Mouse (Mus musculus): Measurements from ENCODE around the gene Gm20604. TPM values are rescaled to one million over a fixed set of nuclear protein-coding genes. Genes with fewer than 3 reads are reported as not detected.

The Gm20604 gene
- polyA plus RNA-seq, 1 experiment from 2014 or later, result 32.6 TPM

- Histone ChIP-seq H3K36me3 (no peaks in the 10 kb centered on the region), H3K27ac (replicated peaks) (no peak overlapping the region), H3K4me1 (no peaks in the 10 kb centered on the region), H3K27me3 (no peaks in the 10 kb centered on the region), H3K4me3 (no peak overlapping the region), H3K9me3 (no peaks in the 10 kb centered on the region), H3K4me2 (replicated peaks) (no peak overlapping the region), H3K9ac (replicated peaks) (no peak overlapping the region)
- WGBS, result 83% methylated on average over 10 of the region's 10 CpGs
- ATAC-seq (ENCODE audit: low FRiP score, low read depth), result no peak
Observed at GRCm38 (mm10) chr12:102714654-102715395, 43.6 kb downstream of the Gm20604 start.

GRCm38 (mm10) chr12:102714116-102714515, 44.4 kb downstream of the Gm20604 start:
- Histone ChIP-seq H3K9ac (replicated peaks) (no peak overlapping the region), H3K27me3 (no peaks in the 10 kb centered on the region), H3K4me1 (no peaks in the 10 kb centered on the region), H3K27ac (replicated peaks) (no peak overlapping the region), H3K4me3 (no peak overlapping the region), H3K9me3 (no peaks in the 10 kb centered on the region), H3K36me3 (no peaks in the 10 kb centered on the region), H3K4me2 (replicated peaks) (no peak overlapping the region)
- no peak for ATAC-seq (ENCODE audit: low FRiP score, low read depth)
- WGBS, result 80% methylated on average over 2 of the region's 2 CpGs

GRCm38 (mm10) chr12:102713153-102713865, 45.2 kb downstream of the Gm20604 start:
- no peak for ATAC-seq (ENCODE audit: low FRiP score, low read depth)
- no peaks in the 10 kb centered on the region for H3K36me3 ChIP-seq
- 80% methylated on average over 20 of the region's 20 CpGs for WGBS
- no peaks in the 10 kb centered on the region for H3K27me3 ChIP-seq
- H3K4me3 ChIP-seq, result no peak overlapping the region
- no peaks in the 10 kb centered on the region for H3K4me1 ChIP-seq
- H3K9ac ChIP-seq (replicated peaks), result no peak overlapping the region
- no peaks in the 10 kb centered on the region for H3K9me3 ChIP-seq
- H3K27ac ChIP-seq (replicated peaks), result no peak overlapping the region
- H3K4me2 ChIP-seq (replicated peaks), result no peak overlapping the region

GRCm38 (mm10) chr12:102710851-102711375, 47.6 kb downstream of the Gm20604 start:
- H3K4me1 ChIP-seq, result peaks cover 1% of the 10 kb centered on the region
- H3K9ac ChIP-seq (replicated peaks), result no peak overlapping the region
- 41% methylated on average over 4 of the region's 4 CpGs for WGBS

GRCm38 (mm10) chr12:102709896-102710295, 48.6 kb downstream of the Gm20604 start:
- Histone ChIP-seq H3K4me1 (peaks cover 10% of the 10 kb centered on the region), H3K9ac (replicated peaks) (no peak overlapping the region), H3K9me3 (no peaks in the 10 kb centered on the region), H3K27me3 (peaks cover 16% of the 10 kb centered on the region), H3K36me3 (no peaks in the 10 kb centered on the region), H3K4me3 (no peak overlapping the region), H3K4me2 (replicated peaks) (no peak overlapping the region), H3K27ac (replicated peaks) (no peak overlapping the region)
- ATAC-seq (ENCODE audit: low FRiP score, low read depth), result no peak
- 88% methylated on average over 5 of the region's 5 CpGs for WGBS

More at GRCm38 (mm10) chr12:102710851-102711375, 47.6 kb downstream of the Gm20604 start:
- H3K4me2 ChIP-seq (replicated peaks), result no peak overlapping the region
- H3K4me3 ChIP-seq, result no peak overlapping the region
- H3K27me3 ChIP-seq, result peaks cover 16% of the 10 kb centered on the region
- no peaks in the 10 kb centered on the region for H3K36me3 ChIP-seq
- H3K27ac ChIP-seq (replicated peaks), result no peak overlapping the region
- no peaks in the 10 kb centered on the region for H3K9me3 ChIP-seq
- no peak for ATAC-seq (ENCODE audit: low FRiP score, low read depth)

- H3K27ac ChIP-seq (replicated peaks), result no peak overlapping the region
- no peak overlapping the region for H3K9ac ChIP-seq (replicated peaks)
- no peak for ATAC-seq (ENCODE audit: low FRiP score, low read depth)
- H3K4me2 ChIP-seq (replicated peaks), result no peak overlapping the region
- H3K36me3 ChIP-seq, result no peaks in the 10 kb centered on the region
- peaks cover 22% of the 10 kb centered on the region for H3K4me1 ChIP-seq
- peaks cover 16% of the 10 kb centered on the region for H3K27me3 ChIP-seq
- H3K4me3 ChIP-seq, result no peak overlapping the region
- no peaks in the 10 kb centered on the region for H3K9me3 ChIP-seq
- 80% methylated on average over 11 of the region's 11 CpGs for WGBS
Observed at GRCm38 (mm10) chr12:102708220-102708619, 50.3 kb downstream of the Gm20604 start.

GRCm38 (mm10) chr12:102706833-102707463, 51.5 kb downstream of the Gm20604 start:
- Histone ChIP-seq H3K27ac (replicated peaks) (no peak overlapping the region), H3K4me2 (replicated peaks) (no peak overlapping the region), H3K9ac (replicated peaks) (no peak overlapping the region), H3K4me1 (peaks cover 35% of the 10 kb centered on the region), H3K4me3 (no peak overlapping the region), H3K36me3 (no peaks in the 10 kb centered on the region), H3K27me3 (peaks cover 16% of the 10 kb centered on the region), H3K9me3 (no peaks in the 10 kb centered on the region)
- no peak for ATAC-seq (ENCODE audit: low FRiP score, low read depth)
- 92% methylated on average over 10 of the region's 10 CpGs for WGBS

- H3K9ac ChIP-seq (replicated peaks), result no peak overlapping the region
- no peak overlapping the region; the same call in 1 of the 2 replicates for H3K4me3 ChIP-seq
- H3K27me3 ChIP-seq, result peaks cover 16% of the 10 kb centered on the region
- no peaks in the 10 kb centered on the region for H3K9me3 ChIP-seq
- H3K27ac ChIP-seq (replicated peaks), result no peak overlapping the region
- ATAC-seq (ENCODE audit: low FRiP score, low read depth), result no peak
- peak overlapping the region; percentile 94 for H3K4me2 ChIP-seq (replicated peaks)
- H3K36me3 ChIP-seq, result no peaks in the 10 kb centered on the region
- H3K4me1 ChIP-seq, result peaks cover 39% of the 10 kb centered on the region
- WGBS, result 70% methylated on average over 6 of the region's 6 CpGs
Observed at GRCm38 (mm10) chr12:102705906-102706640, 52.4 kb downstream of the Gm20604 start.

- ATAC-seq (ENCODE audit: low FRiP score, low read depth), result peak; percentile 83
- peak overlapping the region; percentile 79 for H3K9ac ChIP-seq (replicated peaks)
- H3K9me3 ChIP-seq, result no peaks in the 10 kb centered on the region
- peak overlapping the region; percentile 94 for H3K4me2 ChIP-seq (replicated peaks)
- no peaks in the 10 kb centered on the region for H3K36me3 ChIP-seq
- H3K4me3 ChIP-seq, result peak overlapping the region; percentile 85
- peak overlapping the region; percentile 78 for H3K27ac ChIP-seq (replicated peaks)
- WGBS, result 2% methylated on average over 45 of the region's 45 CpGs
- peaks cover 16% of the 10 kb centered on the region for H3K27me3 ChIP-seq
- peaks cover 41% of the 10 kb centered on the region for H3K4me1 ChIP-seq
Observed at GRCm38 (mm10) chr12:102705216-102705871, 53.1 kb downstream of the Gm20604 start.

GRCm38 (mm10) chr12:102704457-102705198, 53.8 kb downstream of the Gm20604 start, which contains the start of gene Itpk1:
TSS of gene Itpk1 (minus strand) at chr12:102704930.
- under 1% methylated on average over 93 of the region's 105 CpGs for WGBS
- peak; percentile 88 for ATAC-seq (ENCODE audit: low FRiP score, low read depth)
- Histone ChIP-seq H3K27ac (replicated peaks) (peak within 1 kb of the TSS; percentile 78), H3K27me3 (peaks cover 16% of the 10 kb centered on the region), H3K4me3 (peak within 1 kb of the TSS; percentile 85), H3K9ac (replicated peaks) (peak within 1 kb of the TSS; percentile 79), H3K36me3 (no peaks in the 10 kb centered on the region), H3K4me1 (peaks cover 44% of the 10 kb centered on the region), H3K9me3 (no peaks in the 10 kb centered on the region), H3K4me2 (replicated peaks) (peak within 1 kb of the TSS; percentile 94)
